Mouse (Mus musculus): Measurements from ENCODE around the gene Arhgef40.

Arhgef40 gene

DNA sequence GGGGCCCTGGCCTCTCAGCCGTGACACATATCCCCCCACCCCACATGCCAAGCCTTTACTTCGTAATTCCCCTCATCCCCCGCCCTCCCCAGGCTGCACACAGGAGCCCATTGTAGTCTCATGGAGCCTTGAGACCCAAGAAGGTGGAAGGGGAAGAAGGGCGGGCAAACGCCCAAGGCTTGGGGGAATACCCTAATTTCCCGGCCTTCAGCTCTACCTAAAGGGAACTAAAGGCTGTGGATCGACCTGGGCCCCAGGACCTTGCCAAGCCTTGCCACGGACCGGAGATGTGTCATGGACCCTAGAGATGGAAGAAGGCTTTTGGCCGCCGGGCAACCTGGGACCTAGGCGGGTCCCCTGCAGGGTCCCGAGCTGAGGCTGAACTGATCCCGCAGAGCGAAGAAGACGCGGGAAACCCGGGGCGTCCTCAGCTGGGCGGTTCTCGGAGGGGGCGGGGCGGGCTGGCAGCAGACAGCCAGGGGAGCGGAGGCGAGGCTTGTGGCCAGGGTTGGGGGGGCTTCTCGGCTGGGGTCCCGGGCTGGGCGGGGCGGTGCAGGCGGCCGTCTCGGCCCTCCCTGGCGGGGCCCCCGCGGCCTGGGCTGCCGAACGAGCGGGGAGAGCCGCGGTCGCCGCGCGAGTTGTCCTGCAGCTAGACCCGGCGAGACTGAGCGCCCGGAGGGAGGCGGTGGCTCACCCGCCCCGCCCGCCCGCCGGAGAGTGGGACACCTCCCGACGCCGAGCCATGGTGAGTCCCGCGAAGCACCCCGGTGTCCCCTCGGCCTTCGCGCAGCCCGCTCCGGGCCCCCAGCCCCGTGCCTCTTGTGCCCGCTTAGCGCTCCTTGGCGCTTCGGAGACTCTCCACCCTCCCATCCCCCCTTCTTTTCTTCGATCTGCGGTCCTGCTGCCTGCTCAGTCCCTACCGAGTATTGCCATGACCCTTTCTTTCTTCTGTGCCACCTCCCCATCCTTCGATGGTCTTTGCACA is at the start of gene Arhgef40:
TSS of gene Arhgef40 (plus strand) at position 473 of the 985 bp plus-strand sequence.
- DNase-seq (ENCODE audit: low read depth, low spot score) = peak; percentile 39

DNA sequence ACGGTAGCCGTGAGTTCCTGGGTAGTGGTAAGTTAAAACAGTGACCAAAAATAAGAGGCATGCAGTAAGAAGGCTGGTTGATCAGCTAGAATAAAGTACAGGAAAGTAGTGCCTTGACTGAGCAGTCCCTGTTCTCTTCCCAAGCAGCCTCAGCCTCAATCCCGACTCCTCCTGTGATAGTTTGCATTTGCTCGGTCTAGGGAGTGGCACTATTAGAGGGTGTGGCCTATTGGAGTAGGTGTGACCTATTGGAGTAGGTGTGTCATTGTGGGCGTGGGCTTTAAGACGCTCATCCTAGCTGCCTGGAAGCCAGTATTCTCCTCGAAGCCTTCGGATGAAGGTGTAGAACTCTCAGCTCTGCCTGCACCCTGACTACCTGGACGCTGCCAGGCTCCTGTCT is 45.5 kb upstream of the Arhgef40 start:
- no peak for DNase-seq (ENCODE audit: low read depth, low spot score)

DNA sequence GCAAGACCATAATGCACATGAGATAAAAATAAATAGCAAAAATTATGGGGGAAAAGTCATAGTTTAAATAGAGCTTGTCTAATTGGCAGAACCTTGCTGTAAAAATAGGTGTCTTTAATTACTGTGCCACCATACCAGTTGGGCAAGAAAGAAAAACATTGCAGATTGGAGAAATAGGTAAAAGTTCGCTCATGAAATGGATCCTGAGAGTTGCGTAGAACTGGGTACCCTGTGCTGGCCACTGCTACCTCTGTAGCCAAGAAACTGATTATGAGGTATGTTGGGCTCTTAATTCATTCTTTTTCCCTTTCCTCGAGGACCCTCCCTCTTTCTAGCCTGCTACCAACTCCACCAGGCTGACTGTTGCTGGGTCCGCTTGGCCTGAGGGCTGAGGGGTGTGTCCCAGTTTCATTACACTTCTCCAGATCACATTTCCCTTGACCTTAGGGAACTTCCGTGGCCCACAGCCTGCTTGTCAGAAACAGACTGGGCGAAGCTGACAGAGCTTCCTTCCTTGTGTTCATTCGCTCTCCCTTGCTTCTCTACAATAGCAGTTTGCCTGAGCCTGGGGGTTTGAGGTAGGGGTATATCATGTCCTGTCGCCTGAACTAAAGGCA is 43.5 kb upstream of the Arhgef40 start:
- DNase-seq (ENCODE audit: low read depth, low spot score) = no peak

DNA sequence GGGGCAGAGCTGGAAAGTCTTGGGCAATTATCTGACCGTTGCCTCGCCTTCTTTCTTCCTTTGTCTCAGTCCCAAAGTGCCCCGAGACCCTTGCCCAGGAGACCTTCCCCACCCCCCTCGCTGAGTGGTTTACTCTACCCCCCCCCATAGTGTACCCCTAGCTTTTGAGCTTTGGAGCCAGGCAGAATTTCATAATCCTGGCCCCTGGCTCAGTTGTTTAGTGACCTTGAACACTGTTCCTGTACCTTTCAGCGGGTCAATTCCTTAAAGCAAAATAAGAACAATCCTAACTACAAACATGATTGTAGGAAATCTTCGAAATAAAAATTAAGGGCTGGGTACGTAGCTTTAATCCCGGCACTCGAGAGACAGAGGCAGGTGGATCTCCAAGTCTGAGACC is 42.9 kb upstream of the Arhgef40 start:
- DNase-seq (ENCODE audit: low read depth, low spot score) = no peak

DNA sequence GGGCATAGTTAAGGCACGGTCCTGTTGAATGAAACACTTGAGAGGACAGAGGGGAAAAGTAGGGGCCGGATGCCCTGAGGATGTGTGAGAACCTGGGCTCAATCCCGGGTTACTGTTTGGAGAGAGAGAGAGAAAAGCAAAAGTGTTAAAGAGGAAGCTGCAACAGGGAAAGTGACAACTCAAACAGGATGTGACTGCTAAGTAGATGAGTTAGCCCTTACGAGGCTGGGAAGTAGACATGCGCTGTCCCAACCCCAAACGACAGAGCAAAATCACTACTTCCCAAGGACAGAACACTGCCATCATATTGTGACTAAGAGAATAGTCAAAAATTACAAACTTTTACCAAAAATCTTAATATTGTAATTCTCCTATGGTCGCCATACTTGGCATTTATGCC is 42.3 kb upstream of the Arhgef40 start:
- DNase-seq (ENCODE audit: low read depth, low spot score) = no peak

DNA sequence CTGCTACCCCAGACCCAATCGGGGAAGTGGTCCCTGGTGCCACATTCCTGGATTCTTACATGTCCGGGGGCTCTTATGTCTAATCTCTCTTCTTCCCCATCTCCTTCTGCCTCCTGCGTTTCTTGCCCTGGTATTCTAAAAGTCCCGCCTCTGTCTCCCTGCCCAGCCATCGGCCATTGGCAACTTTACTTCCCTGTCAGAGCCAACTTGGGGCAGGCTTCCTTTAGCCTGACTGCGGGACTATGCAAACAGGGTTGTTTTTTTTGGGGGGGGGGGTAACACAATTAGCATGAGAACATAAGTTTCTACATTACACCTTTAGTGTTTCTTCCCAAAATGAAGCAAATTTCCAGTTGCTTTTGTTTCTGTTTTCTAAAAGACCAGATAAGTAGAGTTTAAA is 41.2 kb upstream of the Arhgef40 start:
- DNase-seq (ENCODE audit: low read depth, low spot score) = no peak

DNA sequence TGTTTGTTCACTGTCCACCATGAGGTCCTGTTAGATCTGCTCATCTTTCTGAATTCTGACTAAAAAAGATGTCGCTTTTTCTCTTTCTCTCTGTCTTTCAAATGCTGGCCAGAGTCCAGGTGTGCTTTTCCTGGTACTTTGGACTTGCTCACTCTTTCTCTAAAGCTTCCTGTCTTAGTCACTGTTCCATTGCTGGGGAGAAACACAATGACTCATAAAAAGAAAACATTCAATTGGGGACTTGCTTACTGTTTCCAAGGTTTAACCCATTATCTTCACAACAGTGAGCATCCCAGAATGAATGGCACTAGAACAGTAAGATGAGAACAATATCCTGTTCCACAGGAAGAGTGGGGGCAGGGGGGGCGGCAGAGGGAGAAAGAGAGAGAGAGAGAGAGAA is 24.2 kb upstream of the Arhgef40 start:
- no peak for DNase-seq (ENCODE audit: low read depth, low spot score)

DNA sequence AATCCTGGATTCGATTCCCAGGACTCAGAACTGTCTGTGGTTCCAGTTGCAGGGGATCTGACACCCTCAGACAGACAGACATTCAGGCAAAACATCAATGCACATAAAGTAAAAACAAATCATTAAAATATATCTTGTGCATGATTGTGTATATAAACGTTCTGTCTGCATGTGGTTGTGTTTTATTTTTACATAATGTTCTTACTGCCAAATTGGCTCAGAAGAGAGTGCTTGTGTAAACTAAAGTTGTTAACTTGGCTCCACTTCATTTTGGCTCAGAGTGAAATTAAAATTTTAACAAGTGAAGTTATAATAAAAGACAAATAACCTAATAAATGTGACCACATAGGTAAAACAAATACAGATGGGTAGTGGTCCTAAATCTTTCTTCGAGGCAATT is 17.1 kb upstream of the Arhgef40 start:
- DNase-seq (ENCODE audit: low read depth, low spot score) = no peak

DNA sequence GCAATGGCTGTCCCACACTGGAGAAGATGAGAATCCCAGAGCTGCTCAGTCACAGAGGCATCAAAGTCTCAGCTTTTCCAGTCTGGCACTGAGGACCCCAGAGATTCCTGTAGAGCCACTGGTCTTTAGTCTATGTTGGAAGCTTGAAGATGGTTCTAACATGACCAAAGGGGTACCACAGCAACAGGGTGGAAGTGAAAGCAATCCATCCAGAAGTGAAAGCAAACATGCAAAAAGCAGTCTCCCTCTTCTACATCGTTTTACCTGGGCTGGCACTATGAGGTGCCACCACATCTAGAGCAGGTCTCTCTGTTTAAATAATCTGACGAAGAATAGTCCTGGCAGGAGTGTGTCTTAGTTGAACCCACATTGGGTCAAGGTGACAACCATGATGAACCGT is 5.3 kb upstream of the Arhgef40 start:
- DNase-seq (ENCODE audit: low read depth, low spot score) = no peak

DNA sequence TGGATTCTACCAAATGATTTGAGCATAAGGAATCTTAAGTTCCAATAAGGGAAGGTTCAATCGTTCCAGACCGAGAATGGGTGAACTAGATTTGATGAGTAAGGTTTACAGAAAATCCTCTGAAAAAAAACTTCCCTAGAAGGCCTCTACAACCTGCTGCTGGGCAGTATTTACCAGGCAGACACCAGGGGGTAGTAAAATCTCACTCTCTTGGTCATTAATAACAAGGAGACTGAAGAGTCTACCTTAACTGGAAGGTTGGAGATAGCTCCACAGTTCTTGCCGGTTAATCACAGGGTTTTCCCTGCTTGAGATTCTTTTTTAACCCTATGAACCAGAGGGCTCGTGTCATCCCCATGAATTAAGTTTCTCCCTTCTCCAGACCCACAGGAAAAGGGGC is 1.3 kb upstream of the Arhgef40 start:
- no peak for DNase-seq (ENCODE audit: low read depth, low spot score)

DNA sequence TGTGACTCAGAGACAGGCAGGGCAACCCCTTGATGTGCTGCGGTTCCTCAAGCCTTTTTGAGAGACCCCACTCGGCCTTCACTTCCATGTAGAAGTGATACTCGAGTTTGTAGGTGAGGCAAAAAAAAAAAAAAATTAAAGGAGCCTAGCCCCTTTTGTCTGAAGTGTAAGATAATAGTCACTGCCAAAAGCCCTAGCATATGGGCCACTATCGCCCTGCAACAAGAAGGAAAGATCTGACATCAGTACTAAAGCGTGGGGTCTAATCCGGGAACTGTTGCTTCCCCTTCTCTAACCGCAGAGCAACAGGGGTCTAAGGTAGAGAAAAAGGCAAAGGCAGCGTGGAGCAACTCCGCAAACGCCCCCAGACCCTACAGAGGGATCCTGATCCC is 668 bp upstream of the Arhgef40 start:
- DNase-seq (ENCODE audit: low read depth, low spot score) = no peak

DNA sequence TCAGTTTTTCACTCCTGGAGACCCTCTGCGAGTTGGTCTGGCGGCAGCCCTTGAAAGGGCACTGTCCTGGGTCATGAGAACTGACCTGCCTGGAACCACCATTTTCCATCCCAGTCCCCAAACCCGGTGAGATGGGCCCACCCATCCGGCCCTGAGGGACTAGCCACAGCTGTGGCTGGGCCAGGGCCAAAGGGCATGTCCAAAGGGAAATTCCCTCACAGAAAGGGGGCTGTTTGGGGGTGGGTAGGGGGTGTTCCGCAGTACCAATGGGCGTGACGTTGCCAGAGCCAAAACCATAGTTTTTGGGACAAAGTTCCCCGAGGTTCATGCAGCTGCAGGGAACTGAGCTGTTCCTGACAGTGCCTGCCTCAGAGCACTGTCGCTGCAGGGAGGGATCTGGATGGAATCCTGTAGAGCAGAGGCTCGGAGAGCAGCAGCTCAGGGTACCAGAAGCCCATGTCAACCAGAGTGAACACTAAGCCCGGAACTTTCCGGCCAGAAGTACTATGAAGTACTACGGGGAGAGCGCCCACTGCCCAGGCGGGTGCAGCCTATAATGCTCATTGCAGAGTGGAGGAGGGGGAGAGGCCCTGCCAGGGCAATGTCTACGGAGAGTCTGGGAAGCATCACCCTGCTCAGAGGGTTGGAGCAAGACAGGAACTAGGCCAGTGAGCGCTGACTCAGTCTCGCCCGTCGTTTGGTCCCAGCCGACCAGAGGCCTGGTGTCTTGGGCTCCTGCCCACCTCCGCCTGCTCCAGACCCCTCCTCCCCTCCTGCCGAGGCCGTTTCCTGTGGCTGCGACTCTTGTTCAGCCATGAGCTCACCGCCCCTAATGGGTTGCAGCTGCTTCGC is 1.0 kb downstream of the Arhgef40 start:
- no peak for DNase-seq (ENCODE audit: low read depth, low spot score)

DNA sequence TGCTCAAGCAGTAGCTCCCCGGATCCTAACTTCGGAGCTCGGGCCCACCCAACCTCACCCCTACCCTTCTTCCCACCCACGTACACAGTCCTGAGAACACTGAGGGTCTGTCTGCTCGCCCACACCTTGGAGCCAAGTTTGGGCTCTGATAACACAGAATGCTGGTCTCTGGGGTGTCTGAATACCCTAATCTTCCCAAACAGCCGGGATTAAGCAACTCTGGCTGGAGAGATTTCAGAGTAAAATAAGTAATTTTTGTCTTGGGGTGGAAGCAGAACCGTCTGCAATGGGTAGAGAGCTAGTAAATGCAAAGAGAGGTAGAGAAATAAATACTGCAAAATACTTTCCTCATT is 1.6 kb downstream of the Arhgef40 start:
- no peak for DNase-seq (ENCODE audit: low read depth, low spot score)

DNA sequence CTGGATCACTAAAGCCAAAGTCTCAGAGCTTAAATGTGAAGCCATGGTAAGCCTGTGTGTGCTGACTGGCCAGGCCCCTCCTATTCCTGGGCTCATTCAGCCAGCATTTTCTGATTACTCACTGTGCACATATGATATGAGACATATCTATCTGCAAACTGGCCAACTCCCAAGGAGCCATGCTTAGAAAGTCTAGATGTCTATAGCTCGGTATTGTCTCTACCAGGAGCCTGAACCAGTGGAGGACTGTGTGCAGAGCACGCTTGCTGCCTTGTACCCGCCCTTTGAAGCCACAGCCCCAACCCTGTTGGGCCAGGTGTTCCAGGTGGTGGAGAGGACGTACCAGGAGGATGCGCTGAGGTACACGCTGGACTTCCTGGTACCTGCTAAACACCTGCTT is 2.7 kb downstream of the Arhgef40 start:
- no peak for DNase-seq (ENCODE audit: low read depth, low spot score)

DNA sequence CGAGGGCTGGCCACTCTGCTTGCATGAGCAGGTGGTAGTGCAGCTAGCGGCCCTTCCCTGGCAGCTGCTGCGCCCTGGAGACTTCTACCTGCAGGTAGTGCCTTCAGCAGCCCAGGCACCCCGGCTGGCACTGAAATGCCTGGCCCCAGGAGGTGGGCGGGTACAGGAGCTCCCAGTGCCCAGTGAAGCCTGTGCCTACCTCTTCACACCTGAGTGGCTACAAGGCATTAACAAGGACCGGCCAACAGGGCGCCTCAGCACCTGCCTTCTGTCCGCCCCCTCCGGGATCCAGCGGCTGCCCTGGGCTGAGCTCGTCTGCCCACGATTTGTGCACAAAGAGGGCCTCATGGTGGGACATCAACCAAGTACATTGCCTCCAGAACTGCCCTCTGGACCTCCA is 4.2 kb downstream of the Arhgef40 start:
- DNase-seq (ENCODE audit: low read depth, low spot score) = no peak

DNA sequence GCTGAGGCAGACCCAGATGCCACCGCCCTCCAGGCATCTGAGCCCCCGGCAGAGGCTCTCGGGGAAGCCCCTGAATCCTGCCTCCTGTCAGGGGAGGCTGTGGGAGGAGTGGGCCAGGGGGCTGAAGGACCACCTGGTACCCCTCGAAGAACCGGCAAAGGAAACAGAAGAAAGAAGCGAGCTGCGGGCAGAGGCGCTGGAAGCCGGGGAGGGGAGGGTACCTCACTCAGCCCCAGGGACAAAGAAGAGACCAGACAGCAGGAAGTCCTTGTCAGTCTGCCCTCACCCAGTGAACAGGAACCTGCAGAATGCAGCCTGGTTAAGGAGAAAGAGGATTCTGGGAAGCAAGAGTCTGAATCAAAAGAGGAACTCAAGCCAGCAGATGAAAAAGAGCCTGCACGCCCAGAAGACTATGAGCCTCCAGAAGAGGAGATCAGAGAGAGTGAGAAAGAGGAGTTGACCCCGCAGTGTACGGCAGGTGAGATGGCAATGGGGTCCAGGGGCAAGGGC is 5.0 kb downstream of the Arhgef40 start:
- no peak for DNase-seq (ENCODE audit: low read depth, low spot score)

DNA sequence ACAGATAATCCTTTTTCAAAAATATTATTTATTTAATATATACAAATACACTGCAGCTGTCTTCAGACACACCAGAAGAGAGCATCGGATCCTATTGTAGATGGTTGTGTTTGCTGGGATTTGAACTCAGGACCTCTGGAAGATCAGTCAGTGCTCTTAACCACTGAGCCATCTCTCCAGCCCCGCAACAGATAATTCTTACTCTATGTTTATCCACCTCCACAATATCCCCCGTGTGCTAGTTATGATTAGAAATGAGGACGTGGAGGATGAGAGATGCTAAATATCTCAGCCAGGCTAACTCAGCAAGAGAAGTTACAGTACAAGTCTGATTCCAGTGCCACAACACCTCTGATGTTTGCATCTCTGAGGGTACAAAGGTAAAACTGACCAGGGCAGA is 9.9 kb downstream of the Arhgef40 start:
- DNase-seq (ENCODE audit: low read depth, low spot score) = no peak

DNA sequence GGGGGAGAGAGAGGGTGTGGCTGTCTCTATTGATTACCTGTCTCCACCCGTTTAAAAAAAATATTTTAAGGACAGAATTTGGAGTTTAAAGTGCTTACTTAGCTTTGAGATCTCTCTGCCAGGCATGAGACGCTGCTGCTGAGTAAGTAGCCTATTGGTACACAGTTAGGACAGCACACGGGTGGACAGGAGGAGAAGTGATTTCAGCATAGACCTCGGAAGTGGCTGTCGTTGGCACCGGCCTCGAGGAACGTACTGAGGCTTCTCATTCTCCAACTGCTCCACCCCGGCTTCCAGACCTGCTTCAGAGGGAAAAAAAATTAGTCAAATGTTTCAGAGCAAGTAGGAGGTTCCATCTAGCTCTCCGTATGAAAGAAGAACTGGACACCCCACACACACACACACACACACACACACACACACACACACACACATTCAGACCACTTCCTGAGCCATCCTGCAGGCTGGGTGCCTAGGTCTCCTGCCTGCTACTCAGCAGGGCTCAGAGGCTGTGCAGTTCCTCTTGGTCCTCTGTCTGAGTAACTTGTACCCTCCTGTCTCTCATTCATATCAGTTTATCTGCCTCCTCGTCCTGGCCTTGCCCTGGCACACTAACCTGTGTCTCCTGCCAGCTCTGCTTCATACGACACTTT is 10.8 kb downstream of the Arhgef40 start:
- no peak for DNase-seq (ENCODE audit: low read depth, low spot score)

DNA sequence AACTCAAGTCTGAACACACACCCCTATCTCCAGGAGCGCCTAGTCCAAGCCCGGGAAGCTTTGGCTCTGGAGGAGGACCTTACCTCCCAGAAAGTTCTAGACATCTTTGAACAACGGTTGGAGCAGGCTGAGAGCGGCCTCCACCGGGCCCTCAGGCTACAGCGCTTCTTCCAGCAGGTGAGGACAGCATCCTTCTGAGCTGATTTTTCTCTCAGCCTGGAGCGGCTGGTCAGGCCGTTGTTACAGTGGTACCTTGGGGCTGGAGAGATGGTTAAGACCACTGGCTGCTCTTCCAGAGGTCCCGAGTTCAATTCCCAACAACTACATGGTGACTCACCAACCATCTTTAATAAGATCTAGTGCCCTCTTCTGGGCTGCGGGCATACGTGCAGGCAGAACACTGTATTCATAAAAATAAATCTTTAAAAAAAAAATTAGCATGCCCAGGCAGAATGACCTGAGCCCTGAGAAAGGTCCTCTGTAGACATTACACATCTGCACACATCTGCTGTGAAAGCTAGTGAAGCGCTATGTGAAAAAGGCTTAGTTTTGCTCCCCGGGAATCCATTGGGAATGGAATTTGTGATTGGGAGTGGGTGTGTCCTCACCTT is 11.8 kb downstream of the Arhgef40 start:
- no peak for DNase-seq (ENCODE audit: low read depth, low spot score)

DNA sequence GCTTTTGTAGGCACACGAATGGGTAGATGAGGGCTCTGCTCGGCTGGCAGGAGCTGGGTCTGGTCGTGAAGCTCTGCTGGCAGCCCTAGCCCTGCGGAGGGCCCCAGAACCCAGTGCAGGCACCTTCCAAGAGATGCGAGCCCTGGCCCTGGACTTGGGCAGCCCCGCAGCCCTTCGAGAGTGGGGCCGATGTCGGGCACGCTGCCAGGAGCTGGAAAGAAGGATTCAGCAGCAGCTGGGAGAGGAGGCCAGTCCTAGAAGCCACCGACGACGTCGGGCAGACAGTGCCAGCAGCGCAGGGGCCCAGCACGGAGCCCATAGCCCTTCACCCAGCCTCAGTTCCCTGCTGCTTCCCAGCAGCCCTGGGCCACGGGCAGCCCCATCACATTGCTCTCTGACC is 12.3 kb downstream of the Arhgef40 start:
- no peak for DNase-seq (ENCODE audit: low read depth, low spot score)

DNA sequence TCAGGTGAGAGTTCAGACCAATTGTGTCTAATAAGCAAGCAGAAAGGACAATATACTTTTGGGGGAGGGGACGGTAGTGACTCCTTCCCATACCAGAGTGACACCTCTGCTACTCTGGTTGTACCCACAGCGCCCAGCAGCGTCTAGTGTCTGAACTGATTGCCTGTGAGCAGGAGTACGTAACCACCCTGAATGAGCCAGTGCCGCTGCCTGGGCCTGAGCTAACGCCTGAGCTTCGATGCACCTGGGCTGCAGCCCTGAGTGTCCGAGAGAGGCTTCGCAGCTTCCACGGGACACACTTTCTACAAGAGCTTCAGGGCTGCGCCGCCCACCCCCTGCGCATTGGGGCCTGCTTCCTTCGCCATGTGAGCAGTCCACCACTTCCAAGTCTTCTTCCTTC is 13.0 kb downstream of the Arhgef40 start:
- no peak for DNase-seq (ENCODE audit: low read depth, low spot score)
